Mouse (Mus musculus) thymus, adult 2 months (tissue): ENCODE results near the gene Tmem132d.

Source experiments
- CTCF ChIP-seq: fragments of 200-500 bp; IDR thresholded peaks from 2 replicates; pipeline ENCODE4 v1.5.1; 2012; ENCODE audit warnings: mild to moderate bottlenecking, control low read depth, low read length, moderate library complexity, borderline replicate concordance; ENCODE audit not compliant: control insufficient read depth, poor library complexity, insufficient read depth; ENCODE audit errors: extremely low read depth
- POLR2A ChIP-seq: fragments of 200-500 bp; IDR thresholded peaks from 2 replicates; pipeline ENCODE4 v1.6.1; 2012; ENCODE audit warnings: mild to moderate bottlenecking, low read length, control low read depth, moderate library complexity; ENCODE audit not compliant: control insufficient read depth, poor library complexity, insufficient read depth; ENCODE audit errors: extremely low read depth

GRCm38 (mm10) chr5:128236638-128237335 lies 196.1 kb downstream of the Tmem132d start:
- no peak for TF ChIP-seq CTCF
- no peak for TF ChIP-seq POLR2A
